Mouse (Mus musculus) c-Kit-negative CD71-positive TER-119-positive erythroid progenitor cells, embryonic 14.5 days (primary cell): ENCODE measurements around the gene Fbxl7.
"Not testable (repeated sequence)": the region's sequence is repeated elsewhere in the genome, so short reads cannot be mapped to it uniquely, and the experiment has no call there.

Source experiments
- DNase-seq: peaks from one replicate; pipeline ENCODE4 v3.0.0-alpha.2; 2013; ENCODE audit warnings: low read depth, low spot score

The Fbxl7 gene

DNA sequence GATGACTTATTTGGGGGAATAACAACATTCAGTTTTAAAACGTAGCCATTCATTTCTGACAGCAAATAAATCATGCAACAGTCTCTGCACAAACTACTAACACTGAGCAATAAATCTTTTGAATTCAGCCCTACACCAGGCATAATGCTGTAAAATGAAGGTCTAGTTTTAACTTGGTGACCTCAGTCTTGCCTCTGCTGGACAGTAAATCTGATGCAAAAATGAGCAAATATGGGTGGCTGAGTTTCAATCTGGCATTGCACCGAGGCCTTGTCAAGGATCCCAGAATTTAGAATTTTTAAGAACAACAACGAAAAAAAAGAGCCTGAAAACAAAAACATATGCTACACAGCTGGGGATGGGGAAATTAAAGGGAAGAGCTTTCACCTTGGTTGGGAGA lies 85.8 kb downstream of the Fbxl7 start:
- no peak for DNase-seq

DNA sequence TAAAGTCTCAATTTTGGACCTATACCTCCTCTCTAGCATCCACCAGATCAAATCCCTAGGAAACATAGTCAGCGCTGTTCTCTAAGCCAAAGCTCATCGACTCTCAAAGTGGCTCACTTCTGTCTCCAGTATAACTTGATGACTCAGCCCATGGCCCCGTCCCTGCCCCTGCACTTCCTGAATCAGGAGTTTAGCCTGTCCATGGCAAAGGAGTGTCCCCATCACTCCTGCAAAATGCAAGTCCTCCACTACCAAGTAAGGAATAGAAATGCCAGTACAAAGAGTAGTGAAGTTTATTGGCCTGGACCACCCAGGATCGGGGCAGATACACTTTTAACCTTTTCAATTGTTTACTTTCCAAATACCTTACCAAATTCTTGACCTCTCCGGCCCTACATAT lies 91.3 kb downstream of the Fbxl7 start:
- DNase-seq = no peak

DNA sequence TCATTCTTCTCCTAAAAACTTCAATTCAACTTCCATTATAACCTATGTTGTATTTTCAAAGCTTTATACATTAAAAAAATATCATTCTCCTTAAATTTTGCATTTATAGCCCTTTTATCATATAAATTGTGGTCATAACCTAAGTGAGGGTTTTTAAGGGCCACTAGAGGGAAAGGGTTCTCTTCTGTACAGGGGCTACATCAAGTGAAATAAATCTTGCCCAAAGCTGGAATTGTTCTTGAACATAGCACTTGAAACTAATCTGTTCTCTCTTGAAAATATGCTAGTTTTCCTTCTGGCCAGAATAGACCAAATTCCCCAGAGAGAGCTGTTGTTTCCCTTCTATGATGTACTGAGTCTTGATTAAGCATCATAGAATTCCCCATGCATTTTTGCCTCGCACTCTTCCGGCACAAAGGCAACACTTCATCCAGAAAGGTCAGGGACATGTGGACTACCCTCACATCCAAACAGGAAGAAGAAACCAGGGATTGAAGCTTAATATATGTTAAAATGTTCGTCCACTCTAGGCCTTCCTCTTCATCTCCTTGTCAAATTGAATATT lies 95.8 kb downstream of the Fbxl7 start:
- no peak for DNase-seq

DNA sequence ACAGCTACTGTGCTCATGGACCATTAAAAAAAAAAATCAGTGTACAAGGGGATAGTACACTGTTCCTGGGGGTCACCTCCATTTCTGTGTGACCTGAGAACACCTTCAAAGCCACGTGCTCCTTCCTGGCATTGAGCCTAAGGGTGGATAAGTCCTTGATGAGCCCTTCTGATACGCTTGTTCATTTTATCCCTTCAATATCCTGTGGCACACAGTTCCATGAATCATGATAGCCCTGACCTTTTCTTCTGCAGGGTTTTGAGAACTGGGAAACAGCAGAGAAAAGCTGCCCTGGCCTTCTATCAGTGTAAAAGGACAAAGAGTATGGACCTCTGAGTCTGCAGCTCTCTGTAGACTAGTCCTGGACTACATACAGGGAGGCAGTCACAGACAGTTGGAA lies 99.4 kb downstream of the Fbxl7 start:
- no peak for DNase-seq

DNA sequence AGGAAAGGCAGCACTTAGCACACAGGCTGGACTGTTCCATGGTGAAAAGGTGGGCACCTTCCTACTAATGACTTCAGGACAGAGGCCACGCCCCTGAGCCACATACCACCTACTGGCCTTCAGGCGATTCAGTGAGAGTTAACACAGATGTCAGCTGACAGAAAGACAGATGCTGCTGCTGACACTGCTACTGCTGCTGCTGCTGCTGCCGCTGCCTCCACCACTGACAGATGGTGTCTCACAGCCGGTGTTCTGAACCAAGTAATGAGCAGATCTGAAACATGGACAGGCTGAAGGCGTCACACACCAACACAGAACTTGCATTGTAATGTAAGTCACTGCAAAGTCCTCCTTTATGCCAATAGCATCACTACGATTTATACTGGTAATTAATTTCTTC lies 99.9 kb downstream of the Fbxl7 start:
- DNase-seq = no peak

DNA sequence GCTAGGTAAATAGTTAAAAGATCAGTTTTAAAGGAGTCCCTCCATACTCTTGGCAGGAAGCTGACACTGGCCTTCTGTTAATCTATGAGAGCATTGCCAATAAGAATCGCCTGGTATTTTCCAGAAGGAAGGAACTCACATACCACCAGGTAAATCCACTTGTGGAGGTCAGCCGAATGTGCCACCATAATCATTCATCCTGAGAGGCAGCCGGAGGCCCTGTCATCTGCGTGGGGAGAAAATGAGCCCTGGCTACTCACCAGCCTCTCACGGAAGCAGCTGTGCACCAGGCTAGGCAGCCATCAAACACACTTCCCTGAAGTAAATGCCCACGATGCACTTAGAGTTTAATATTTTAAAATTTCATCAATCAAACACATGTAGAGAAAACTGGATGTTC lies 108.2 kb downstream of the Fbxl7 start:
- DNase-seq = no peak

DNA sequence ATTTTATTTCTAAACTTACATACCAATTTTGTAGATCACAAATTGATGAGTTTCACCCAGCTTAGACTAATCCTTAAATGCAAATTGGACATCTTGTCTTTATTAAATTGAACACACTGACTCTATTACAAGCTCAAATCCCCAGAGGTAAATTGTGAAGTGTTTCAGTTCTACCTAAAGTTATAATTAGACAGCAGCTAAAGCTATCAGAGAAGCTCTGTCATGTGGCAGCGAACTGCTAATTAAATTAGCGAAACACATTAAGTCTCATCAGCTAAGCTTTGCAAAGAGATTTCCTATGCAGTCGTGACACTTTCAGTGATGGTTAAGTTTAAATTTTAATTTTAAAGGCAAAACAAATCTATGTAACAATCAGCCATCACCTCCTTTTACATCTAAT lies 114.8 kb downstream of the Fbxl7 start:
- DNase-seq = no peak

DNA sequence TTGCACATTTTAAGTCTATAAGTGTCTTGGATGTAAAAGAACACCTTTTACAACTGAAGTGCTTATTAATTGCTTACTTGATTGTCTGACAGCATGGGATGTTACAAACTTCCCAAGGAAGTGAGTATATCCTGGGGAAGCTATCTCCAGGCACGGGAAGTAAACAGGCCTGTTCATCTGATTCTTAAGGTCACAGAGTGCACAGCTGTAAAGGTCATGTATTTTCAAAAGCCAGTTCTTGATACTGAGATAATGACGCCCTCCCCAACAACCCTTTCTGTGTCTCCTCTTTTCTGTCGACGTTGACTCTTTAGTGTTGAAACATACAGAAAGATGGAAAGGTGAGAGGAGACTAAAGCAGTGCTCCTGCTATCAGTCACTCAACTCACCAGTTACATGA lies 116.3 kb downstream of the Fbxl7 start:
- no peak for DNase-seq

DNA sequence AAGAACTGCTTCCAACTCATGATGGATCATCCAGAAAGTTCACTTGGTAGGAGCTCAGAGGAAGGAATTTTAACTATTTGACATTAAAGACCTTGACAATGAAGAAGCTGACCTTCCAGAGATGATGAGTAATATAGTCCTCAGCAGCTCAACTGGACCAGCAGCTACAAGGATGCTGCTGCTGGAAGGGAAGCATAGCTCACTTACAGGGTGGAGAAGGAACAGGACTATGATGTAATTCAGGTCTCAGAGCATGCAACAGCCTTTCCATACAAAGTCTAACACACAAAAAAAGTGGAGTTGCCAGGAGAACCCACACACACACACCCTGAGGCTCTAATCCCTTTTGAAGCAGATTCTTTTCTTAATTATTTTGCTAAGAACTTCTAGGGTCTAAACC lies 119.7 kb downstream of the Fbxl7 start:
- no peak for DNase-seq

DNA sequence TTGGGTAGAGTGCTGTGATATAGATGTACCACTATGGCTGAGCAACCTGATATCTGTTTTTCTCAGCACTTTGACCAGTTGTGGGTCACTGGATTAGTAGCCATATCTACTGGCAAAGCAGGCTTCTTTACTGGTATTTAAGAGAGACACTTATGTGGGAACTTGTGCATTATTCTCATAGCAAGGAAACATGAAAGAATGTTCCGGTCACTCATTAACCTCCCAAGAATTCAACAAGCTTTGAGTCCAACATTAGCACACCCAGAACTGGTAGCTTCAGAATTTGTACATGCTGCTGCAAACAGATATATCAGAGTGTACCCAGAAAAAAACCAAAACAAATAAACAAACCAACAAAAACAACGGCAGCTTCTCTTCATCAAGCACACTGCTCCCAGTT lies 120.5 kb downstream of the Fbxl7 start:
- no peak for DNase-seq

DNA sequence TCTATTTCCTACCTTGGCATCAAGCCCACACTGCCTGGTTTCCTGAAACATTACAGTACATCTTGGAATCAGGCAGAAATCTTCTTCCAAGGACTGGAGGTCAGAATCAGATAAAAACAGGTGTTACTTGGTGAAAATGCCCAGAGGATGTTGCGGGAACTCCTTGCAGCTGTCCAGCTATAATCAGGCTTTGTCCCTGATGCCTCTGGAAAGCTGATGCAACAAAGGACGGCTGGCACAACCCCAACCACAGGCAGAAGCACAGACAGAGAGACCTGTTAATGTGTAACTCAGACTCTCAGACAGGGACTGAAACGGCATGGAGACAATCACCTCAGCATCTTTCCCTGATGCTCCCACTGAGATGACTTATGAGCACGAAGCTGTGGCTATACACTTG lies 133.7 kb downstream of the Fbxl7 start:
- DNase-seq = no peak

DNA sequence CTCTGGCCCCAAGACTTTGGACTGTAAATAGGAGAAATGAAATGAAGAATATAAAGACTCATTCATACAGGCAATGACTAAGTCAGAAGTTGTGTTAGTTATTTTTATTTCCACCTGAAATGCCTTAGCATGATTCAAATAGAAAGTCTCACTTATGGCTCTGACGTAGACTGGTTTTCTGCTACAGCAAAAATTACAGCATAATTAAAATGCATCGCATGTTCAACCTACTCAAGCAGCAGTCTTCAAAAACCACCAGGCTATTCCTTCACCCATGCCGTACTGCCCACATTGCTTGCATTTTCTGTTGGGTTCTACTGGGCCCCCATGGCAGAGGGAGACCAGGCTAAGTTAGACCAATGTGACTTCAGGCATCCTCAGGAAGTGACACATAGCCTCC lies 146.9 kb downstream of the Fbxl7 start:
- DNase-seq = no peak

DNA sequence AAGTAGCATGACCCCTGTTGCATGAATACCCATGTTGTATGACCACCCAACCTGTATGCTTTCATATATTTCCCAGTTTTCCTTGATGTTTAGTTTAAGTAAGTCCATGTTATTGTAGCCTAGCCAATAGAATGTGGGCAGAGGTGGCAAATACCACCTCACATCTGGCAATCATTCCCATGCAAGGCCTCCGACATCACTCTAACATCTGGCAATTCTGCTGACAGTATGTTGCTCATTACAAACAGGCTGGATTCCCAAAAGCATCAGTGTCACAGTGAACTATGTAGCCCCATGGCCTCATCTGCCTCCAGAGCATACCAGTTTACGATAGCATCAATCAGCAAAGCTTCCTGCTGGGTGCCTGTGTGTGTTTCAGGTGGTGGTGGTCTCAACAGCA lies 163.0 kb downstream of the Fbxl7 start:
- no peak for DNase-seq

DNA sequence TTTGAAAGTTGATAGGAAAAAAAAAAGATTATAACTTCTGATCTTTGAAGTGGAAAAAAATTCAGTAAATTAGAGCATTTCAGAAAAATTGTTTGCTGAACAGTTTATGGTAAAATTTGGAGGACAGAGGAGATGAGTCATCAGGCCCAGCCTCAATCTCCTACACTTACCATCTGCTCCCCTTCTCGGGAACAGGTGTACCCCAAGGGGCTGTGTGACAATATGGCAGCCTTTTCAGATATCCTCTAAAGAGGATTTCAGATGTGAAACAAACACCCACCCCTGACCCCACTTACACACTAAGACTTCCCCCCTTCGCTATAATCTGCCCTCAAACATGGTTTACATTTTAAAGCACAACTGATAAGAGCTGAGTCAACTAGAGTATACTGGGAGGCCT lies 164.6 kb downstream of the Fbxl7 start:
- DNase-seq = no peak

DNA sequence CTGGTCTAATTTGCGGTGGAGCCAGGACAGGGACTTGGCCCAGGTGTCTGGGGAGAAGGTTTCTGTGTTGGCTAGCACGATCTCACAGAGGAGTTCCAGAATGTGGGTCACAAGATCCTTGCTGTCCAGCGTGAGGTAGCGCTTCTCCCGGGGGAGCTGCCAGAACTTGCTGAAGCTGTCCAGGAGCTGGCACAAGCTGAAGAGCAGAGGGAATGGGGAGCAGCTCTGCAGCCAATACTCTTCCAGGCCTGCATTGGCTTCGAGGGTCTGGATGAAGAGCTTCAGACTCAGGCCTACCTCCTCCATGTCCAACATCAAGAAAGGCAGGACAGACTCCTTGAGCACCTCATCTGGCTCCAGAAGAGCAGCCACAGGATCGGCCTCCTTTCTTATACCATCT lies 166.0 kb downstream of the Fbxl7 start:
- not testable (repeated sequence) for DNase-seq

DNA sequence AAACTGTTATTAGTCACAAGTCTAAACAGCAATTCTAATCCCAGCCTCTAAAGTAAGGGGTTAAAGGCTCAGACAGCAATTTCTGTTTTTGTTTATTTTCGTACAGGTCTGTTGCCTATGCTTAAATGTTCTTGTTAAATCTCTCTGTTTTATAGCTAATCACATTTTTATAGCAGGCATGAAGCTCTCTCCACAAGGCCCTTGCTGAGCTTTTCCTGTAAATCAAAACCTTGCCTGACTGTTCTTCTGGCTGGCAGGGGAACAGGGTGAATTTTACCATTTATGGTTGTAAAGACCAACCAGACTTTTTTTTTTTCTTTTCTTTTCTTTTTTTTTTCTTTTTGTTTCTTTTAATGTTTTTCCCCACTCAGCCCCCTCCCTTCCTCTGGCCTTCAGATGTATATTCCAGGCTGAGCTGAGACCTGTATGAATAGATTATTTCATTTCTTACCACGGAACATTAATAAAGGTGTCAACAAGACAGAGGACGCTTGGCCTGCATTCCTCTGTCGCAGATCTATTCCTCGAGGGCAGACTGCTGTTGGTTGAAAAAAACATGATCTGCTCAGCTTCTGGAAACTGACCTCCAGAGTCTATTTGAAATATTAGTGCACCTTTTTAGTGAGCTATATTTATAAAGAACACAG lies 176.9 kb downstream of the Fbxl7 start:
- DNase-seq = no peak

DNA sequence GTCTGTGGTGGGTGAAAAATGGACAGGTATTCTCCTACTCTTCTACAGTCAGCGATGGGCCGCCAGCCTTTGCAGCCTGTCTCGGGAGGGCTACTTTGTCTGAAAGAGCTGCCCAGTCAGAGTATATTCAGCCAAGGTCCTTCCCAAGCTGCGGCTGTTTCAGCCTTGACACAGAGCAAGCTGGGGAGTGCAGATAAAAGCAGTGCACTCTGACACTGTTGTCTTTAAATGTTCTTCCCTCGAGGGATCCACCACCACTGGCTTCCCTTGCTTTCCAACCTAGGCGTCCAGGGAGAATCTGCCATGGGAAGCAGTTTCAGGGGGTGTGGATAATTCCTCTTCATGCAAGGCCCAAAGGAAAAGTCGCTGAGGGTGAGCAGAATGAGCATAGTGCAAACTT lies 177.4 kb downstream of the Fbxl7 start:
- no peak for DNase-seq

DNA sequence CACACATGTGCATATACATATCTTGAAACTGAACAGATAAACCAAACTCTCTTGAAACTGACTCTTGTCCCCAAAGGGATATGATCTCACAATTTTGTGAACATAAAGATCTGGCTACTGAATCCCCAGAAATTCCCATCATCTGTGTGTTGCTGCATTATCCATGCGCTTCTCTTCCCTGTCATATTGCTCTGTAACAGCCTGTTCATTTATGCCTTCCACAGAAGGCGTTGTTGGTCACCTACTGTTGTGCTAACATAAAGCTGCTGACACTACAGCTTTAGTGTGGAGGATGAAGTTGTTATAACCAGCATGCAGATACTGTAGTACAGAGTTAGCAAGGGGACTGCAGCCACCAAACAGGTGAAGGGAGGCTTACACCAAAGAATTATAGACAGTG lies 179.2 kb downstream of the Fbxl7 start:
- no peak for DNase-seq

DNA sequence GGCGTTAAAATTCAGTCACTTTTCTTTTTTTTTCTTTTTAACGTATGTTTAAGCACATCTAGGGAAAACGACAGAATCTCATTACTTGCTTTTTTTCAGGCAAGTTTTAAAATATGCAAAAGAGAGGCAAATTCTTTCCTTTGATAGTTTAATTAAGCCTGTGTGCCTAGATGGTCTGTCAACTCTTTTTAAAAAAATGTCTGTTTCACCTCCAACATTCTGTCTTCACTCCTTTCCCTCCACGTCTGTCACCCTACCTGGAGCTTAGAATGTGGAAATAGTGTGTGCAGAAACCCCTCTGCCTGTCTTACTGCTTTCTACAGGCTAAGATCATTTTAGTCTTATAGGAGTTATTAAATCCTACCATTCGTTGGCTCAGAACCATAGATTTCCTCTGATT lies 179.7 kb downstream of the Fbxl7 start:
- no peak for DNase-seq

DNA sequence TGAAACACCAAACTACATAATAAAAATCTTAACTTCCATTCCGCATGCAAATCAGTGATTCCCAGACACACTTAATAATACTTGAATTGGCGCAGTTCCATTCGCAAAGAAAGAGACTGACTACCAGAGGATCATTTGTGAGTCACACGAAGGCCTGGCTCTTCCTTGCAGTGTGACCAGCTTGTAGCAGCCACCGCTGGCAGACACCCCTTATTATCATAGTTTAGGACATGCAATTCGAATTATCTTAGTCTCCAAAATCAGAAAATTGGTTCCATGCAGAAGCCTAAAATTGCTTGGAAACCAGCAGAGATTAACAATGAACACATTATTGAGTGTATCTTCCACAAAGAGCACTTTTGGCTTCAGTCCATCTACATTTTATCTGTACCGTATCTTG lies 183.1 kb downstream of the Fbxl7 start:
- no peak for DNase-seq

DNA sequence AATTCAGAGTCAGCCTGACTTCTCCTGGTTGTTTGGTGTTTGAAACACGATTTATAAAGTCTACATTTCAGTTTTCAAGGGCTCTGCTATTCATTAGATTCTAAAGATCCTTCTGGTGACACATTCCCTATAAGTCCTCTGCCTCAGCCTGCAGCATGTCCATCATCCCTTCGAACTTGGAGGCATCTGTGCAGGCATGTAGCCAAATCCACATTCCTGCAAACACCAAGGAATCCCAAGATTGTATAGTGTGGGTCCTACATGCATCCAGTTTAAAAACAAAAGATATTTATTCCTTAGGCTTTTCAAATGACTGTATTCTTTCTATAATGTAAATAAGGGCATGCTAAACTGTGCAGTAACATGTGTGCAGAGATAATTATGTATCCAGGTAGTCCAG lies 190.4 kb downstream of the Fbxl7 start:
- no peak for DNase-seq

DNA sequence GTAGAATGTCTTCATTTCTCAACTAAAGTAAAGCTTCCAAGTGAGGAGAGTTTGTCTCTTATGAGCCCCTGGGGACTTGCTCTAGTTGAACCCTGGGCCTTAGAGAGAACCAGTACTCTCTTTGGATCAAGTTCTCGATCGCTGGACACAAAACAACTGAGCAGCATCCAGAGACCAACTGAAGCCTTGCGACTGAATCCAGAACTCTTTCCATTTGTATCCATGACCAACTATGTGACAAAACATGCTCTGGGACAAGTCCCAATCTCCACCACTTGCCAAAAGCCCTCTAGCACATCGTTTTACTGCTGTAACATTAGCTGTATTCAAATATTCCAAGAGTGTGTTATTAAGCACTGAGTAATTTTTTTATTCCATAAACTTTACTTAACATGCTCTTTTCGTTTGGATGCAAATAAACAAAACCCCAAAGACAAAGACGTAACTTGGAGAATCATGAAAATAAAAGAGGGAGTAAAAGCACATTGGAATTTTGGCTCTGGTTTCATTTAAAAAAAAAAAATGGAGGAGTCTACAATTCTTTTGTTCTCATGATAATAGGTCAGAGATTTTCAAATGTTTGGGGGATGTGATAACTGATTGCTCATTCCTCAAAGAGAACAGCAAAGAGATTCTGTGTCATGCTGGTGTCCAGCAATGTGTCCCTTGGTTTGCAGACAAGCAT lies 192.1 kb downstream of the Fbxl7 start:
- DNase-seq = no peak

DNA sequence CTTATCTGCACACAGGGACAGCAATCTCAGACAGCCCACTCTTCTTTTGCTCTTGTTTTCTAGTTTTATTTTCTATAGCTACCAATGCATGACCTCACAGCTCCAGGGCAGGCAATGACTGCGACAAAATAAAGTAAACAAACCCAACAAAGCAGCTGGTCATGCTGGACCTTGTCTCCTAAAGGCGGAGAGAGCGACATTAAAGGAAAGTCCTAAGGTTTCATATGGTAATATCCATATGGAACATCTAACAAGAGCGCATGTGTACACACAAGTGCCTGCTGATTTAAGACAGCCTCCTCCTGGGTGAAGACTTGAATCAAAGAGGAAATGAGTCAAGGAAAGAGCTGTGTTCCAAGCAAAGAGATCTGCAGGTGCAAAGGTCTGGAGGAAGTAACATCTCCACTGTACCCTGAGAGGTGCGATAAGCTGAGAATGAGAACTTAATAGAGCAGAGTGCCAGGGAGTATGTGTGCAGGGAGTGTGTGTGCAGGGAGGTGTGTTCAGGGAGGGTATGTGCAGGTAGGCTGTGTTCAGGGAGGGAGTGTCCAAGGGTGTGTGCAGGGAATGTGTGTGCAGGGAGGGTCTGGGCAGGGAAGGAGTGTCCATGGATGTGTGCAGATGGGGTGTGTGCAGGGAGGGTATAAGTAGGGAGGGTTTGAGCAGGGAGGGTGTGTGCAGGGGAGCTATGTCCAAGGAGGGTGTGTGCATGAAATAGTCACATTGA lies 193.3 kb downstream of the Fbxl7 start:
- no peak for DNase-seq
